Mouse (Mus musculus): Measurements from ENCODE around the gene Pbsn.
A peak's percentile ranks its signal among the peaks of the same experiment; 100 is the strongest.
"Not testable (repeated sequence)": the region's sequence is repeated elsewhere in the genome, so short reads cannot be mapped to it uniquely, and the experiment has no call there.

The Pbsn gene

GRCm38 (mm10) chrX:77853523-77853922 is at the start of gene Pbsn:
TSS of gene Pbsn (minus strand) at chrX:77853623.
- DNase-seq (ENCODE audit: low spot score) = no peak

- not testable (repeated sequence) for DNase-seq (ENCODE audit: low spot score)
Observed at GRCm38 (mm10) chrX:77880033-77880432, 26.6 kb upstream of the Pbsn start.

DNA sequence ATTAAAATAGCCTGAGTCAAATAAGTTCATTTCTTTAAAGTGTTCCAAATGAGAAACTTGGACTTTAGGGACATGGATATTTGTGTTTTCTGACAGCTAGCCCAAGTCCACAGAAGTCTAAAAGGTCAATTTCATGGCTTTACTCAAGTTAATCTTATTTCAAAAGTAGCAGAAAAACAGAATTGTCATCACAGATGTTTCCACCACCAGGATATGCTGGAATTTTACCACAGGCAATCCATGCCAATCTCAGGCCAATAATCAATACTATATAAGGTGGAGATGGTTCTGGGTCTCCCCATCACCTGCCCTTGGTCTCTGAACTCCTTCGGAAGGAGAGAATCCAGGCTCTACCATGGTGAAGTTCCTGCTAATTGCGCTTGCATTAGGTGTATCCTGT is 11.0 kb upstream of the Pbsn start, which contains the start of gene Gm14744:
Gene Gm14744, plus strand, starts transcription at position 301 of the 400 bp plus-strand sequence.
- DNase-seq (ENCODE audit: low spot score) = not testable (repeated sequence)

GRCm38 (mm10) chrX:77812031-77812430 is 41.4 kb downstream of the Pbsn start:
- DNase-seq (ENCODE audit: low spot score) = no peak

GRCm38 (mm10) chrX:77810608-77811206 is 42.7 kb downstream of the Pbsn start:
- DNase-seq (ENCODE audit: low spot score) = no peak

GRCm38 (mm10) chrX:77808602-77809001 is 44.8 kb downstream of the Pbsn start:
- no peak for DNase-seq (ENCODE audit: low spot score)

GRCm38 (mm10) chrX:77802293-77802692 is 51.1 kb downstream of the Pbsn start:
- no peak for DNase-seq (ENCODE audit: low spot score)

DNA sequence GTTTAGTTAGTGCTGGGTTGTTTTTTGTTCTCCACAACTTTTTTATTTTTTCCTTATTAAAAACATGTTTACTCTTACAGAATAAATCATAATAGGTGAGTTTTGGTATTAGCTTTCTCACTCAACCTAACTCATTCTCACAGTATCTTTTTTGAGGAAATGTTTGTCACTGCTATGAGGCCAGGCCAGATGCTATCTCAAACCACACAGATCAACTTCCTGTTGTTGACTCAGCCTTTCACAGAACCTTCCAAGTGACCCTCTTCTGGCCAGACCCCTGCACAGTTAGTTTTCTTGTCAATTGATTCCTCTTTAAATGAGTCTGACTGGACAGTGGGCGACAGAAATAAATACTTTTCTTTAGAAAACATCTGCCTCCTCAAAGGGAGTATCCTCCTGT is 51.9 kb downstream of the Pbsn start:
- DNase-seq (ENCODE audit: low spot score) = no peak

DNA sequence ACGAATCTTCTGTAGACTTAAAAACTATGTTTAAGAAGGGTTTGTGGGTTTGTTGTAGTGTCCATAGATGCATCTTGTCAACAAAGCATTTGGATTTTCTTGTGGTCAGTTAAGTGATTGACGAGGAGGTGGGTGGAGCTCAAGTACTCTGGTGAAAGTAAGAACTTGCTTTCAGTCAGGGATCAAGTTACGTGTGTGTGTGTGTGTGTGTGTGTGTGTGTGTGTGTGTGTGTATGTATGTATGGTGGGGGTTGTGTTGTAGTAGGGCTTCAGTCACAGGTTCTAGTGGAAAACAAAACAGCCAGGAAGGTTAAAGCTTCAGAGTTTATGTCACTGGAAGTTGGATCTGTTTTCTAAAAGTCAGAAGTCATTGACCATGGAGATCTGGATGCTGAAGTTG is 53.9 kb downstream of the Pbsn start:
- DNase-seq (ENCODE audit: low spot score) = no peak

DNA sequence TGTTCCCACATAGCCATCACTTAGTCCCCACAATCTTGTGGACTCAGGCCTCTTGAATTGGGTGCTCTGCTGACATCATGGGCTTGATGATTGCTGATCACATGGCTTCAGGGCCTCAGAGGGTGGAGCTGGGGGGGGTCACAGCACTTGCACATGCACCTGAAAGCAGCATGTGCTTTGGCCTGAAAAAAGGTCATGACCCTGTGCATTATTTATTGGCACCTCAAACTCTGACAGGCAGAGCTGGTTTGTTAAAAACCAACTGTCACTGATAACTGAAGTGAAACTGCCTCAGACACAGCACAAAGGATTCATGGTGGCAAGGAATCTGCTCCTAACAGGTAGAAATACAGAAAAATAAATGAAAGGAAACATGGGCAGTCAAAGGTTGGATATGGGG is 55.6 kb downstream of the Pbsn start:
- no peak for DNase-seq (ENCODE audit: low spot score)

DNA sequence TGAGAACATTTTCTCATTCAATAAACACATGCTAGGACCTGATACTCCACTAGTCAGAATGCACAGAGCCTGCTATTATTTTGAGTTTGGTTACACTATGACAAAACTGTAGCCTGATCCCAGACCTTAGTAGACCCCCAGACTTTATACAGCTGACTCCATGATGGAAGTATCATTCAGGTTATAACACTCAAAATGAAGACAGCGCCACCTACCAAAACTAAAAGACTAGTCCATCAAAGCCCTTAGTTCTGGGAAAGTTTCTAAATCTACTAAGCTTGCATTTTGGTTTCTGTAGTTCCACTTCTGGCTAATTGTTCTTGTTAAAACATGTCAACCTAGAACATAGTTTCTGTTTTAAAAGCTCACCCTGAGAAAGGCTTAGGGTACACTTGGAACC is 56.5 kb downstream of the Pbsn start:
- DNase-seq (ENCODE audit: low spot score) = no peak

- no peak for DNase-seq (ENCODE audit: low spot score)
Observed at GRCm38 (mm10) chrX:77796238-77796835, 57.1 kb downstream of the Pbsn start, which contains the start of gene Prkx. TSS of gene Prkx (minus strand) at chrX:77796278.

GRCm38 (mm10) chrX:77795858-77796174 is 57.6 kb downstream of the Pbsn start:
- DNase-seq (ENCODE audit: low spot score) = peak; percentile 54

- no peak for DNase-seq (ENCODE audit: low spot score)
Observed at GRCm38 (mm10) chrX:77794962-77795857, 58.2 kb downstream of the Pbsn start.

DNA sequence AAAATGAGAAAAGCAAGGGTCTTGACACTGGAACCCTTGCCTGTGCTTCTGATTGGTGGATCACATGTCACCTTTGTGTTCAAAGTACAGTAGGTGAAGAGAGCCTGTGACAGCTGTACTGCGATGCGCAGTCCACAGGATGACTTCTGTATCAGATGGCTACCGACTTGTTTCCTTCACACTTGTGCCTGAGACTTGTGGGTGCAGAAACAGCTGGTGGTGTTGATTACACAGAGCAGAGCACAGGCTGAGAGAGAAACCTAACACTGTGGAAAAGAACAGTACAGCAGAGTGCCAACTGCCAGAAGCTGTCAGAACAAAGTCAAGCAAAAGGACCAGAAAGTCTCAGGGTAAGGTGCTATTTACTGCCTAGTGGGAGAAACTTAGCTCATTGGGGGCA is 64.7 kb downstream of the Pbsn start:
- no peak for DNase-seq (ENCODE audit: low spot score)
